Mouse (Mus musculus): ENCODE measurements around the gene Fam161a. TPM values are rescaled to one million over a fixed set of nuclear protein-coding genes. Genes with fewer than 3 reads are reported as not detected.

The Fam161a gene
- total RNA-seq (2021), result 1 to 10 TPM; 3.8 to 6.9 TPM
- long read RNA-seq, experiment 1, partial matches to known transcripts, result 0 of 1 reads
- long read RNA-seq, experiment 1, other reads (novel, unspliced or antisense), result 1 of 1 reads
- long read RNA-seq, experiment 2, partial matches to known transcripts, result 0 of 3 reads
- long read RNA-seq, experiment 2, other reads (novel, unspliced or antisense), result 3 of 3 reads

GRCm38 (mm10) chr11:23007481-23008180 is at the start of gene Fam161a:
Gene Fam161a (plus strand): TSS chr11:23007531.
- peak; percentile 82 to 96 for DNase-seq (ENCODE audit: low spot score in 2 of 2)

DNA sequence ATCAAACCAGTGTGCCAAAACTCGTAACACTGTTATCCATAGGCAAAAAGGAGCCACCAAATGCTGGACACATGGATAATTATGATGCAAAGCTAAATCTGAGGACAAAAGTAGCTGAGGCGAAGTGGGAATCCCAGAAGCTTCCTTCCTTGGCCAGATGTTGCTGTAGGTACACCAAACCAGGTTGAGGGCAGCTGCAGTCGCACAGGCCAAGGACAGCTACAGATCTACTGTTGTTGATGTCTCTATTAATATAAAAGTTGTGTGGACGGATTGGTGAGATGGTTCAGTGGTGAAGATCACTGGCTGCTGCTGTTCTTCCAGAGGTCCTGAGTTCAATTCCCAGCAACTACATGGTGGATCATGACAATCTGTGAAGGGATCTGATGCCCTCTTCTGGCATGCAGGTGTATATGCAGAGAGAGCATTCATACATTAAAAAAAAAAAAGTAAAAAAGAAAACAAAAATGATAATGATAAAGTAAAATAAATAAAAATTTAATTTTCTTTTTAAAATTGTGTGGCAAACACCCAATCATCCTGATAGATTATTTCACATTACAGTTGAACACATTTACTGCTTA is 49.4 kb upstream of the Fam161a start:
- no peak for DNase-seq (ENCODE audit: low spot score in 2 of 2)

GRCm38 (mm10) chr11:22962101-22962500 is 45.2 kb upstream of the Fam161a start:
- DNase-seq (ENCODE audit: low spot score in 2 of 2), result no peak

DNA sequence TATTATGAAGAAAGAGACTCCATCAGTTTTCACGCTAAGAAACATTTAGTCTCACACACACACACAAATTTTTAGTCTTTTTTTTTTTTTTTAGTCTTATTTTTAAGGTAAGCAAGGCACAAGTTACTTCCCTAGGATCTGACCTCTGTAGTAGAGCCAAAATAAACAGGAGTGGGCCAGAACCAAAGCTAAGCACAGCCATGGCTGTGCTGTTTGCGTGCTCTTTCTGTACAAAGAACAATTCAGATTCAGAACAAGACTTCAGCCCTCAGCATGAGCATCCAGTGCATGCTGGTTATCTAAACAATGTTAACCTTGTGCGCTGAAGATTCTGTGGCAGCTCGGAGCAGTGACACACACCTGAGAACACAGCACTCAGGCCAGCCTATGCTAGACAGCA is 42.9 kb upstream of the Fam161a start:
- DNase-seq (ENCODE audit: low spot score in 2 of 2), result no peak

- DNase-seq (ENCODE audit: low spot score in 2 of 2), result no peak
Observed at GRCm38 (mm10) chr11:22965503-22965902, 41.8 kb upstream of the Fam161a start.

GRCm38 (mm10) chr11:22969486-22969885 is 37.8 kb upstream of the Fam161a start:
- peak in 1 of 2 experiments; percentile 53 for DNase-seq (ENCODE audit: low spot score in 2 of 2)

- DNase-seq (ENCODE audit: low spot score in 2 of 2), result no peak
Observed at GRCm38 (mm10) chr11:22970546-22970945, 36.8 kb upstream of the Fam161a start.

DNA sequence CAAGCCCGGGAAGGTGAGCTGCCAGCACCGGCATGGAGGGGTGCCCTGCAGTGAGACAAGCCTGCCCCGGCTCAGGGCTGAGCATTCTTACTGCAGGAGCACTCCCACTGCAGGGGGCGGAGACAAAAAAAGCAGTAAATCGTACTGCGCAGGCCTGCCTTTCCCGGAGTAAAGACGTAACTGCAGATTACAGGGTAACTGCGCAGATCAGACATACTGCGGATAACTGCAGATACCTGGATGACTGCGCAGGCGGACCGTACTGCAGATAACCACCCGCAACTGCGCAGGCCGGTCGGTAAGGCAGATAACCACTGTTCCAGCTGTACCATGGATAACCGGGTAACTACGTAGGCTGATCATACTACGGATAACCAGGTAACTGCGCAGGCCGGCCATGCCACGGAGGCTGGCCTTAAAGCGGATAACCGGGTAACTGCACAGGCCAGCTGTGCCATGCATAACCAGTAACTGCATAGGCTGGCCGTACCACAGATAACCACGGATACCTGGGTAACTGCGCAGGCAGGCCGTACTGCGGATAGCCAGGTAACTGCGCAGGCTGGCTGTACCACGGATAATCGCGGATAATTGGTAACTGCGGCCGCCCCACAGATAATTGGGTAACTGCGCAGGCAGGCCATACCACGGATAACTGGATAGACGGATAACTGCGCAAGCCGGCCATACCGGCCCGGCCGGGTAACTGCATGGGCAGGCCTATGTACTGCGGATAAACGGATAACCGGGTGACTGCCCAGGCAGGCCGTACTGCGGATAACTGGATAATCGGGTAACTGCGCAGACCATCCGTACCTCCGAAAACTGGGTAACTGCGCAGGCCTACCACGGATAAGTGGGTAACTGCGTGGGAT is 35.3 kb upstream of the Fam161a start, which contains the start of gene Zrsr1:
Gene Zrsr1 (plus strand): TSS at position 171 of the 875 bp plus-strand sequence.
- peak; percentile 45 to 71 for DNase-seq (ENCODE audit: low spot score in 2 of 2)

DNA sequence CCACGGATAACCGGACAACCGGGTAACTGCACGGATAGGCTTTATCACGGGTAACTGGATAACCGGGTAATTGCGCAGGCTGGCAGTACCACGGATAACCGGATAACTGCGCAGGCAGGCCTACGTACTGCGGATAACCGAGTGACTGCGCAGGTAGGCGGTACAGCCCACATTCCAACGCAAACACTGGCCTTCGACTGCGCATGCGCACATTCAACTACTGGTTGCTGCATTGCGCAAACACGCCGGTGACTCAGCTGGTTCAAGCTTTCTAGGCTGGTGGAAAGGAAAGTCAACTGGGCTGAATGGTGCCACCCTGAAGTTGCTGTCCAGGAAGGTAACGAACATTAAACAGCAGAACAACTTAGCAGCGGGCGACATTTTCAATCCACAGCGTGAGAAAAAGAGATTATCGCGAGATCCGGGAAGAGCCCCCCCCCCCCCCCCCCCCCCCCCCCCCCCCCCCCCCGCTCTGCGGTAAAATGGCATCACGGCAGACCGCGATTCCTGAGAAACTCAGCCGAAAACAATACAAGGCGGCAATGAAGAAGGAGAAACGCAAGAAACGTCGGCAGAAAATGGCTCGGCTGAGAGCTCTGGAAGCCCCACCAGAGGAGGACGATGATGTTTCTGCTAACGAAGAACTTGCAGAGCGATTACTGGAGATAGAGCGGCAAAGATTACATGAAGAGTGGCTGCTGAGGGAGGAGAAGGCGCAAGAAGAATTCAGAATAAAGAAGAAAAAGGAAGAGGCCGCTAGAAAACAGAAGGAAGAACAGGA is 34.4 kb upstream of the Fam161a start:
- peak; percentile 88 for DNase-seq (ENCODE audit: low spot score in 2 of 2)

DNA sequence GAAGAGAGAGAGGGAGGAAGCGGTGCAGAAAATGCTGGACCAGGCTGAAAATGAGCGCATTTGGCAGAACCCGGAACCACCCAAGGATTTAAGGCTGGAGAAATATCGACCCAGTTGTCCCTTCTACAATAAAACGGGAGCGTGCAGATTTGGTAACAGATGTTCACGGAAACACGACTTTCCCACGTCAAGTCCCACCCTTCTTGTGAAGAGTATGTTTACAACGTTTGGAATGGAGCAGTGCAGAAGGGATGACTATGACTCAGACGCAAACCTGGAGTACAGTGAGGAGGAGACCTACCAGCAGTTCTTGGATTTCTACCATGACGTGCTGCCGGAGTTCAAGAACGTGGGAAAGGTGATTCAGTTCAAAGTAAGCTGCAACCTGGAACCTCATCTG is 33.7 kb upstream of the Fam161a start:
- no peak for DNase-seq (ENCODE audit: low spot score in 2 of 2)

GRCm38 (mm10) chr11:22978215-22978614 is 29.1 kb upstream of the Fam161a start:
- no peak for DNase-seq (ENCODE audit: low spot score in 2 of 2)

DNA sequence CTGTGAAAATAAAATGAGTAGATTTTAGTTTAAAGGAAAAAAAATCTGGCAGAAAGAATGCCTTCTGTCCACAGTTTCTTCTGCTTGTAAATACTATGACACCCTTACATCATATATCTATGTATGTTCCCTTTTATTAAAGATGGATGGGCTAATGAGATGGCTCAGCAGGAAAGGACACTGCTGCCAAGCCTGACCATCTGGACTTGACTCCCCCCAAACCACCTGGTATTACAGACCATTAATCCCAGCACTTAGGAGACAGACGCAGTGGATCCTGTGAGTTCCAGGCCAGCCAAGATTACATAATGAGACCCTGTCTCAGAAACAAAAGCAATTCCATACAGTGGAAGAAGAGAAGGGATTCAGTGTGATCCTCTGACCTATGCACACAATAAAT is 28.6 kb upstream of the Fam161a start:
- DNase-seq (ENCODE audit: low spot score in 2 of 2), result no peak

DNA sequence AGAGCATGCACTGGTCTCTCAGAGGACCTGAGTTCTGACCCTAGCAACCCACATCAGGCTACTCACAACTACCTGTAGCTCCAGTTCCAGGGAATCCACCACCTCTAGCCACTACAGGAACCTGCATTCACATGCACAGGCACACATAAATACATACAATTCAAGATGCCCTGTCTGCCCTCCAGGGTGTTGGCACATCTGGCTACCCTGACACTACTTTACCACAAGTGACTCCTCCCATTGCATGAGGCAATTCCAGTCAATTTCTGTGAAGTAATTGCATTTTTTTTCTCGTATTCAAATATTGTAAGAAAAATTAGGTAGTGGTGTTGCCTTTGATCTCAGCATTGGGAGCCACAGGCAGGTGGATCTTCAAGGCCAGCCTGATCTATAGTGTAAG is 28.1 kb upstream of the Fam161a start:
- no peak for DNase-seq (ENCODE audit: low spot score in 2 of 2)

DNA sequence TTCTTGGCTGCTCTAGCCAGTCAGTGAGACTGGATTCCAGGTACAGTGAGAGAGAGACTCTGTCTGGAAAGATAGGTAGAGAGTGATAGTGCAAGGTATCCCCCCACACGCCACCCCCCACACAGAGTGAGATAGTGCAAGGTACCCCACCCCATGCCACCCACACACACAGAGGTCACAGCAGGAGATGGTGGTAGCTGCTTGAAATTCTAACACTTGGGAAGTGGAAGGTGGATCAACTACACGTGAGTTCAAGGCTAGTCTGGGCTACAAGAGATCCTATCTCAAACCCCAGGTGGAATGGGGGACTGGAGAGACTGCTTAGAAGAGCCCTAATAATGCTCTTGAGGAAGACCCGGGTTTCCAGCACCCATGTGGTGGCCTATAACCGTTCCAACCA is 26.3 kb upstream of the Fam161a start:
- DNase-seq (ENCODE audit: low spot score in 2 of 2), result no peak

DNA sequence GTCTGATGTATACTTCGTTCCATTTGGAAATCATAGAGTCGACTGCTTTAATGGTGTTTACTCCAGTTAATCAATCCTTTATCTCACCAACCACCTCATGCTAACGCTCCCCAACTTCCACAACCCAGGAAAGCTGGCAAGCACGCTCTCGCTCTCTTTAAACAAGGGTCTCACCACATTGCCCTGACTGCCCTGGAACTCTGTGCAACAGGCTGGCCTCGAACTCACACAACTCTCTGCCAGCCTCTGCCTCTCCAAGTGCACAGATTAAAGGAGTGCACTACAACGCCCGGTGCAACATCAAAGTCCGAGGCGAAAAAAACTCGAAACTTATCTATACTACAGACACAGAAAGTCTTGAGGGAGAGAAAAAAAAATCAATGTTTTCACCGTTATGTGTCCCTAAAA is 25.8 kb upstream of the Fam161a start:
- no peak for DNase-seq (ENCODE audit: low spot score in 2 of 2)

GRCm38 (mm10) chr11:22981984-22982757 is 25.2 kb upstream of the Fam161a start, which contains the start of the genes Gm28048 and Commd1:
Gene Gm28048 (minus strand): TSS chr11:22982090.
Gene Commd1 (minus strand): TSS chr11:22982382.
- DNase-seq (ENCODE audit: low spot score in 2 of 2), result peak; percentile 96 to 97

- no peak for DNase-seq (ENCODE audit: low spot score in 2 of 2)
Observed at GRCm38 (mm10) chr11:22982846-22983245, 24.5 kb upstream of the Fam161a start.

GRCm38 (mm10) chr11:22985510-22985909 is 21.8 kb upstream of the Fam161a start:
- no peak for DNase-seq (ENCODE audit: low spot score in 2 of 2)

- peak in 1 of 2 experiments; percentile 77 for DNase-seq (ENCODE audit: low spot score in 2 of 2)
Observed at GRCm38 (mm10) chr11:22987357-22987756, 20.0 kb upstream of the Fam161a start.

- no peak for DNase-seq (ENCODE audit: low spot score in 2 of 2)
Observed at GRCm38 (mm10) chr11:22989786-22990185, 17.5 kb upstream of the Fam161a start.

Measured in layer of hippocampus, postnatal 14 days (tissue).